Mouse (Mus musculus) skeletal muscle tissue, adult 2 months (tissue): ENCODE measurements around the gene Rnaseh2c.

Source experiments
- DNase-seq: peaks from one replicate; pipeline ENCODE4 v3.0.0-alpha.2; 2012; ENCODE audit warnings: low read depth, low spot score

Gene Rnaseh2c

DNA sequence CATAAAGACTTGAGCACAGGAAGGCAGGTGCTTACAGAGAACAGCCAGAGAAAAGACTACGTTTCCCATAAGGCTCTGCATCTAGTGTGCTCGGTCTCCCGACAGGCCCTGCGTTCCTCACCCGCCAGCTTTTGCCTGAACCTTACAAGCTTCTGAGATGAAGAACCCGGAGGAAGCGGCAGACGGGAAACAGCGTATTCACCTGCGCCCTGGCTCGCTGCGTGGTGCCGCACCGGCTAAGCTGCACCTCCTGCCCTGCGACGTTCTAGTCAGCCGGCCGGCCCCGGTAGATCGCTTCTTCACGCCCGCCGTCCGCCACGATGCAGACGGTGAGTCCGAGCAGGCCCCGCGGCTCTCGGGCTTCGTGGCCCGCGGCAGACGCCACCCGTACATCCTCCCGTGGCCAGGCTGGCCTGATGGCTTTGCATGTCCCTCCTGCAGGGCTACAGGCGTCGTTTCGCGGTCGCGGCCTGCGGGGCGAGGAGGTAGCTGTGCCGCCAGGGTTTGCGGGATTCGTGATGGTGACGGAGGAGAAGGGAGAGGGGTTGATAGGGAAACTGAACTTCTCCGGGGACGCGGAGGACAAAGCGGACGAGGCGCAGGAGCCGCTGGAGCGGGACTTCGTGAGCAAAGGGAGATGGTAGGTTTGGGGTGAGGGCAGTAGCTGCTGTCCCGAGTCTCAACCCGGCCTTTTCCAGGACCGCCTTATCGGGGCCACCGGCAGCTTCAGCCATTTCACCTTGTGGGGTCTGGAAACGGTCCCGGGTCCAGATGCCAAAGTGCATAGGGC, at the start of gene Rnaseh2c:
Gene Rnaseh2c (plus strand): TSS at position 122 of the 790 bp plus-strand sequence.
- DNase-seq = peak; percentile 63

DNA sequence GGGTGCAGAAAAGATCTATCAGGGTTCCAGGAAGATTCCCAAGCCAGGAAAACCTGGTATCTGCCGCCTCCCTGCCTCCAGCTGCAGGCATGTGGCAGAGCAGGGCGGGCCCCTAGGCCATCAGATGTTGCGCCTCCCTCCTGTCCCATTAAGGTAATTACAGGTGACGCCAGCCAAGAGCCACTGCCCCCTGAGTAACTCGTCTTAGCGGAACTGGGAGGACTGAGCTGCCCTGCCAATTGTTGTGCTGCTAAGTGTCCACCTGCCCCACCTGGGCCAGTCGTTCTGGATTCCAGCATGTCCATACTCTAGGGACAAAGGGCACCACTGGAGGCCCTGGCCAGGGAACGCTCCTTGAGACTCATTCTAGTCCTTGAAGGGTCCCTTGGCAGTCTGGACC, 47.9 kb upstream of the Rnaseh2c start:
- DNase-seq = no peak

DNA sequence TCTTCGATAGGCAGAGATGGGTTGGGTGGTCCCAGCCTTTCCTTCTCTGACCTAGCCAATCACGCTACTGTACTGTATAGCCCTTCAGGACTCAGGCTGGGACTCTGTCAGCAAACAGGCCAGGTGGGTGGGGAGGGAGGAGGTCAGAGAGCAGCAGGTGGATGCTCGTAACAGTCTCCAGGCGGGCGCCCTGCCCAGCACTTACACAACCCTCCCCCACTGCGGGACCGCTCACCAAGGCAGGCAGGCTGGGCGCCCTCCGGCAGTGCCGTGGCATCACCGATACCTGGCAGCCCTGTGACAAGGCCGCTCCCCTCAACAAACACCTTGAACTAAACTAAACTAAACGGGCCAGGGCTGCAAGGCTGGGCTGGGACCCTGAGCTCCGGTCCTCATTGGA, 47.5 kb upstream of the Rnaseh2c start:
- no peak for DNase-seq

DNA sequence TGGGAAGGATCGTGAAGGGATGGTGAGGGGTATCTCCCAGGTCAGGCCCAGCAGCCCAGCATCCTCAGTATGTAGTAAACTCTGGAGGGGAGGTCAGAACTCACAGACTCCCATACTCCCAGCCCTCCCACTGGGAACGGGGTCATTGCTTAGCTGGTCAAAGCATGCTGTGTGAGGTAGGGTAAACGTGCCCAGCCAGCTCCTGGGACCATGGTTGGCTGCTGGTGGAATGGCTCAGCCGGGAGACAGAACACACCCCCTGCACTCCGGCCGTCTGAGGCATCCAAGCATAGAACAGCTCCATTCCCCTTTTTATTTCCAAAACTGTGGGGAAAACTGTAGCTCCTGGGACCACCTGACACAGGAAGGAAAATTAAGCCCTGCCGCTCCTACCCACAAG, 43.5 kb upstream of the Rnaseh2c start:
- DNase-seq = no peak

DNA sequence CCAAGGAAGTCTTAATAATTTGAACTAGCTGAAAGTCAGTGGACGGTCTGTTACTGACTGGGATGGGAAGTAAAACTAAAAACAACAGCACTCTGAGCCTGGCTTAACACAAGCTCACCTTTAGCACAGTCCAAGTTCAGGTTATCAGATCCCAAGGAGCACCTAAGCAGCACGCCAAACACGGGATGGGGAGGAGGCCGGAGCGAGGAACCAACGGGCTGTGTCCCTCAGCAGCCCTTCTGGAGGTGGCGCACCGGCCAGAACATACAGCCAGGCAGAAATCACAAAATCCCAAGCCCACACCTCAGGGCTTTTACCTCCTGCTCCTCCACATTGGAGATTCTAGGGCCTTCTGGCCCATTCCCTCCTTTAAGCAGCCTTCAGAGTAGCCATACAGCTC, 42.9 kb upstream of the Rnaseh2c start:
- DNase-seq = no peak

DNA sequence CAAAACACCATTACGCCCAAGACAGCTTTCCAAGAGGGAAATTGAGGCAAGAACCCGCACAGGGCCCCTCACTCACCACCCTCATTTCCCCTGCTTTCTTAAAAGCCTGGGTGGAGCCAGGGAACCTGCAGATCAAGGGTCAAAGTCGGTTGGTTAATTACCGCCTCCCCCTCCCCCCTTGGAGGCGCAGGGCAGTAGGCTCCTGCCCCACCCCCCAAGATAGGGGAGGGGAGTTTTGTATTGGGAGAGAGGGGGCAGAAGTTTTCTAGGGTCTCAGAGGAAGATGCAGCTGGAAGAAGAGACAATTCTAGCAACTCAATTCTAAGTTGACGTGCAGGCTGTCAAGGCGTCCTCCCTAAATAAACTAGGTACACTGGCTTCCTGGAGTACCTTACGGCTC, 42.4 kb upstream of the Rnaseh2c start:
- DNase-seq = no peak

DNA sequence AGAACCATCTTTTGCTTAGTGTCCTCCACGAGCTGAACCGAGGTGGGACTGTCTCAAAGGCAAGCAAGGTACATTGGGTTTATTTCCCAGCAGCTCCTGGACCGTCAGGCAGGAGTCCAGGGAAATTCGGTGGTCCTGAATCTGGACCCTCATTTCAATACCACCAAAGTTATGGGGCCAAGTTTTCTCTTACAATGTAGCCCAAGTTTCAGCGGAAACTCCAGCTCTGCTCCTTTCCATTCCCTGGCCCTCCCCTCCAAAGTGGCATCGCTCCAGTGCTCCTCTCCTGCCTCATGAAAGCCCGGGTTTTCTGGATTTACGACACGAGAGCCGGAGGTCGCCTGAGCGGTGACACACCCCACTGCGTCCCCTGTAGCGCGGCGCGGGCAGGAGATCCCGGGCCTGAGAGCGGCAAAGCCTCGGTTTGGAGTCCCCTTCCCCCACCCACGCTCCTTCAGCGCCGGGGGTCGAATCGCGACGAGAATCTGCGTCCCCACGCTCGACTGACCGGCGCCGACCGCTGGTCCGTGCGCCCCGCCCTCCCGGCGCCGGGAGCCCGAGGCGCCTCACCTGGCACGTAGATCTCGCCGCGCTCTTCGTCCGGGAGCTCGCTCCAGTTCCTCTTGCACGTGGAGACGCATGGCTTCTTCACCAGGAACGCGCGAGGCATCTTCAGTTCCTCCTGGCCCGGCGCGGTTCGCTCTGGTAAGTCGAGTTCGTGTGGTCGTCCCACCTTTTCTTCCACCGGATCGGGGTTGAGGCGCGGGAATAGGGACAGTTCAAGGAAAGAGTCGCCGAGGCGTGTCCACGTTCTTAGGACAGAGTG, 41.8 kb upstream of the Rnaseh2c start:
- no peak for DNase-seq

DNA sequence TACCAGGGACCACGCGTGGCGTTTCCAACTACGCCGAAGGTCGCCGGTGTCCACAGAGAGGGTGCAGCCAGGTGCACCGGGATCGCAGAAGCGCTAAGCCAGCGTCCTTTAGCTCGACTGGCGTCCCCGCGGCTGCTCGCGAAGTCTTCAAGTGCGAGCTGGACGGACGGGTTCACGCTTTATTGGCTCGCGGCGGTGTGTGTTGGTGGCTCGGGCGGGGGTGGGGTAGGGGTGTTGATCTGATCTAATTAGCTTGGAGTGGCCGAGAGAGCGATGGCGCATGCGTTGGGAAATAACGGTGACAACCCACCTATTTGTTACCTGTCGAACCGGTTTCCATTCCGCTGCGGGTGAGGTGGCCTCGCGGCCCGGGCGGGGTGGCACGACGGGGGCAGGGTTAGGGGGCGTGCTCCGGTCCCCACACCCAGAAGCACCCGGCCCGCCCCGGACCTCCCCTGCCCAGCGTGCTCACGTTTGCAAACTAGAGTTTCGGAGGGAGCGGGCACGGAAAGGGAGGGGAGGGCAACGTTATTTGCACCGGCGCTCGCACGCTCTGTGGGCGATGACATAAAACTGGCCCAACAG, 41.1 kb upstream of the Rnaseh2c start, which contains the start of gene Ovol1:
Gene Ovol1 (minus strand): TSS at position 190 of the 585 bp plus-strand sequence.
- no peak for DNase-seq

DNA sequence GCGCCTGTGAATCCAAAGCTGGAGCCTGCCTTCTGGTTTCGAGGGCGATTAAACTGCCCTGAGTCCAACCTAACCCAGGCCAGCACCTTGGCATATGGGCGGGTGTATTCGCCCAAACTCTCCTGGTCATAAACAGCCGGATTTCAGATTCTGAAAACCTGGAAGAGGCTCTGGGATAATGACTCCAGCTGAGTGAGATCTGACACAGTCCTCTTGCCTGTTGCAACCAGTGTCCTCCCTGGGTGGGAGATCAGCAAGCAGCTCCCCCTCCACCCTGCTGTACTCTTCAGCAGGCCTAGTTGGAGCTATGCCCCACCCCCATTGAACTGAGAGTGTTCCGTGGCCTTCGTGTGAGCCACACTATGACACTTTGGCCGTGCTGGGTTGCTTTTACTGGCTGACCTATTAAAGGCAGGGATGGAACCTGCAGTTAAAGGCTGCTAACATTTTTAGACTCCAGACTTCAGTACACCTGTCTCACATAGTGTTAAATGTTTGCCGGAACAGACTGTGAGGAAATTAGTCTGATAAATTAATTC, 40.4 kb upstream of the Rnaseh2c start:
- no peak for DNase-seq

DNA sequence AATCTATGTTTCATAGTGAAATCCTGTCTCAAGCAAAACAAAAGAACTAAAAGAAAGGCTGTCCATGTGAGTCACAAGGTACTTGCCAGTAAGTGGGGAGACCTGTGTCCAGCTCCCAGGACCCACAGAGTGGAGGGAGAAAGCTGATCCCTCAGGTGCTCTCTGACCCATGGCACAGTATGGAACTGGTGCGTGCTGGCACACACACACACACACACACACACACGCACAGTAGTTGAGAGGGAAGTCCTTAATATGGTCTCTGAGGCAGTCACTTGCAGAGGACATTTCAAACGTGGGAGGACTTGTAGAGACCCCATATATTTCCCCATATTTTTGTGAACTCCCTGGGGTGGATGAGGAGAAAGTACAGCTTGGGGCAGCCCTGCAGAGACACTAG, 39.8 kb upstream of the Rnaseh2c start:
- no peak for DNase-seq

DNA sequence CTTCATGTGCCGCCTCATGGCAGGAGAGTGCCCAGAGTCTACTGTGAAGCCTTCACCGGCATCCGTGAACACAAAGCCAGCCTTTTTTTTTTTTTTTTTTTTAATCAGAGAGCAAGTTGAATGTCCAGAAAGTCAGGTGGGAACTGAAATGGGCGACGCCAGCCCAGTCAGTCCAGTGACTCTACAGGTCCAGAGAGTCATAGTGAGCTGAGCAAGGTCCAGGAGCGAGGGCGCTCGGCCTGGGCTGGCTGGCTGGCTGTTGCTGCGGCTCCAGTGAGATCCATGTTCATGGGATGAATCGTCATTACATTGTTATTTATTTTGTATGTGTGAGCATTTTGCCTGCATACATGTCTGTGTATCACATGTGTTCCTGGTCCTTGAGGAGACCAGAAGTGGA, 38.9 kb upstream of the Rnaseh2c start:
- no peak for DNase-seq

DNA sequence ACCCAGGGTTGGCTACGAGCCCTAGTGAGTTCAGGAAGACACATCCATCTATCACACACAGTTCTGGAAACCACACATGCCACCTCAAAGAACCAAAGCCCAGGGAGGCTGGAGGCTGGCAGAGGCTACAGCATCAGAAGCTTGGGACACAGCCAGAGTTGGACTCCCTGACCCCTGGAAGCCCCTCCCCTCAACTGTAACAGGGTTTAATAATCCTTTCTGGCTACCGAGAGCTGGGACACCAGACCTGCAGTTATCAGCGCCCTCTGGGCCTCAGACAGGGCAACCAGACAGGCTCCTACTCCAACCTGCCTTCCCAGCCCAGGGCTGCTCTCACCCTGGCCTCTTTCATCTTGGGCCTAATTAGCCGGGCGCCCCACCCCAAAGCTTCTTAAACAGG, 35.4 kb upstream of the Rnaseh2c start:
- no peak for DNase-seq

DNA sequence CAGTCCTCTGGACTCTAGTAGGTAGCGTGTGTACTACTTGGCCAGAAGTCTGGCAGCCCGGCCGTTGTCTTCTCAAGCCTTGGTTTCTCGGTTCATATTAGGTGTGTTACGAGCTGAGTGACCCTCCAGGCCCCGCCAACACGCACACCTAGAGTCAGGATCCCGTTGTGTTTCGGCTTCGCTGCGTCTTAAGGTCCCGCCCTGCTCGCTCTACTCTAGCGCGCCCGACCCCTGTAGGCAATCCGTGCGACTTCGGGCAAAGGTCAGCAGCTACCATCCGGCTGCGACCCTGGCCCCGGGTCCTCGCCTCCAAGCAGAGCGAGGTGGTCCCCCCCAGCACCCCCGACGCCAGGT, 34.5 kb upstream of the Rnaseh2c start:
- no peak for DNase-seq

DNA sequence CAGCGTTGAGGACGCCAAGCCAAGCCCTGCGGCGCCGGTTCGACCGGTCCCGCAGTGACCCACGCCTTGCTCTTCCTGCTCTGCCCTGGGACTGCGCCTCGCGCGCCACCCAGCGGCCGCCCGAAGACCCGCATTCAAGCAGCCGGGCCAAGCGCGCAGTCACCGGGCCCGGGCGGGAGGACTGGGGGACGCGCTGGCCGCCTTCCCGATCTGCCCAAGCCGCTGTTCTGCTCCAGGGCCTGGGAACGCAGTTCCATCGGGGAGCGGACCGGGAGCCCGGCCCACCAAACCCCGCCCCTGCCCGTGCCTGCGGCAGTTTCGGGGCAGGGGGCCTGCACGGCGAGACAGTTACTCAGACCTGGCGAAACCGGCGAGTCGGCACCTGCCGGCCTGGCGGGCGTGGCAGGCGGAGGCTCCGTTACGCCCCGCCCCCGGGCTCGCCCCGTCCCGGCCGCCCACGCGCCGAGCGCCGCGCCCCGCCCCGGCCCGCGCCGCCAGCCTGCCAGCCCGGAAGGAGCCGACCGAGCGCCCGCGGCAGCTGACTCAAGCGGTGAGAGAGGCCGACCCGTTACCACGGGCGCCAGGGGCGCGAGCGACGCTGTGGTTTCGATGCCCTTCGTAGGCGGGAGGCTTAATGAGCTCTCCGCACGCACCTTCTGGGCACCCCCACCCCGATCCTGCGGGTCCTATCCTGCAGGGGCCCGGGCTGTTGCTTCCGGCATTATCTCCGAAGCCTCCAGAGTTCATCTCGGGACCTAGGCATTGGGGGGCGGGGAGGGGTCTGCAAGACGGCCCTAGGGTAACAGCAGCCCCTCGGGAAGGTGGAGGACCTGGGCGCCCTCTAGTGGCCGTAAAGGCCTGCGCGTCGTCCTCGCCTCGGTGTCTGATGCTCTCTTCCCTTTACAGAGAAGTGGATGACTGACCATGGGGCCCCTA, 33.9 kb upstream of the Rnaseh2c start, which contains the start of gene Ap5b1:
Gene Ap5b1 (plus strand): TSS at position 492 of the 936 bp plus-strand sequence.
- DNase-seq = peak; percentile 81

DNA sequence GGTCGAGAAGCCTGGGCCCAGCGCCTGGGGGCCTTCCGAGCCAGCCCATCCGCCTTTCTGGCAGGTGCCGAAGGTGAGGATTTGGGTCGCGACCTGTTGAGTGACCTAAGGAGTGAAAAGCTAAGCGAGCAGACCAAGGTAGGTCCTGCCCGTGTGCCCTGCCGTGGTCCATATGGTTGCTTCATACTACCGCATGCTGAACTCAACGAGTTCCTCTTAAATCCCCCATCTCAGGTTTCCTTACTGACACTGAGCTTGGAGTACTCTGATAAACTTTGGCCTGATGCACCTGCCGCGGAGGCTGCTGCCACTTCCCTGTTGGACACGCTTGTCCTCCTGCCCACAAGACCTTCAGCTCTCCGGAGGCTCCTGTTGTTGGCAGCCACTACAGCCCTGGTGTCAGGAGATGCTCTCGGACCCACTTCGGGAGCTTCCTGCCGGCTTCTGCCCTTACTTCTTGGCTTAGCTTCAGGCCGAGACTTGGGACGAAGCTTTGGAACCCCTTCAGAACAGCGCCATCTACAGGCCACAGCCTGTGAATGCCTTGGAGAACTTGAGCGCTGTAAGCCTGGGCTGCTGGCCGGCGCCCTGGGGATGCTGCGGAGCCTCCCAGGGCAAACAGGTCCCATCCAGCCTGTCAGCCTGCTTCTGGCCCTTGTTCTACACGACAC, 33.1 kb upstream of the Rnaseh2c start:
- DNase-seq = peak; percentile 89

DNA sequence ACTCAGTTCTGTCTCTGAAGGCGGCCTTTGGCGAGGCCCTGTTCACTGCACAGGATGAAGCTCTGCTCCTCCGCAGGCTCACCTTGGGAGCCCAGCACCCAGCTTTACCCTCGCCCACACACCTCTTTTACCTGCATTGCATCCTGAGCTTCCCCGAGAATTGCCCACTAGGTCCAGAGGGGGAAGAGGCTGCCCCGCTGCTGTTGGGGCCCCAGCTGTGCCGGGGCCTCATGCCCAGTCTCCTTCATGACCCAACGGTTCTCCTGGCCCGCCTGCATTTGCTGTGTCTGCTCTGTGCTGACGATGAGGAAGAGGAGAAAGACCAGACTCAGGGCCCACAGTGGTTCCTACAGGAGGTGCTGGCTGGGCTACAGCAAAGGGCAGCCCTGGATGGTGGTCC, 32.2 kb upstream of the Rnaseh2c start:
- DNase-seq = no peak

DNA sequence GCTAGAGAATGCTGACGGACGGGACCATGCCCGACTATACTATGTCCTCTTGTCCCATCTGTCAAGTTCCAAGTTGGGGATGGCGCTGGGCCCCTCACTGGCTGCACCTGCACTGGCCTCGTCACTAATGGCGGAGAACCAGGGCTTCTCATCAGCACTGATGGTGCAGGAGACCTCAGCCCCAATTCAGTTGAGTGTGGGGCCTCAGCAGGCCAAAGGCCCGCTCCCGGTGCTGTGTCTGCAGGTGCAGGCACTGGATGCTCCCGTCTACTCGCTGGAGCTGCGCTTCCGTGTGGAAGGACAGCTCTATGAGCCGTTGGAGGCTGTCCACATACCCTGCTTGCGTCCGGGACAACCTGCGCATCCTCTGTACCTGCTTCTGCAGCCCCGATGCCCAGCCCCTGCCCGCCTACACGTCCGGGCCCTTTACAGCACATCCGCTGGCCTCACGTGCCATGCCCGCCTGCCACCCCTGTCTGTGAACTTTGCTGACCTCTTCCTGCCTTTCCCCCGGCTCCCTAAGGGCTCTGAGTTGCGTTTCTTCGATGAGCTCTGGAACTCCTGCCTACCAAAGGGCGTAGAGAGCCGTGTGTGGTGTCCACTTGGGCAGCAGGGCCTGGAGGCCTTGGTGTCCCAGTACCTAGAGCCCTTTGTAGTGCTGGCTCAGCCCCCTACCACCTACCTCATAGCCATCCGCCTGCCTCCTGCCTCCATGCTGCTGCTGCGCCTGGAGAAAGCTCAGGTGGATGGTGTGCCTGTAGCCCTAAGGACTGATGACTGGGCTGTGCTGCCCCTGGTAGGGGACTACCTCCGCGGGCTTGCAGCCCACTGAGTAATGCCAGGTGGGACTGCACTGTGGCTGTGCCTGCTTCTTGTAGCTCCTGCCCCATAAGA, 31.1 kb upstream of the Rnaseh2c start:
- DNase-seq = no peak

DNA sequence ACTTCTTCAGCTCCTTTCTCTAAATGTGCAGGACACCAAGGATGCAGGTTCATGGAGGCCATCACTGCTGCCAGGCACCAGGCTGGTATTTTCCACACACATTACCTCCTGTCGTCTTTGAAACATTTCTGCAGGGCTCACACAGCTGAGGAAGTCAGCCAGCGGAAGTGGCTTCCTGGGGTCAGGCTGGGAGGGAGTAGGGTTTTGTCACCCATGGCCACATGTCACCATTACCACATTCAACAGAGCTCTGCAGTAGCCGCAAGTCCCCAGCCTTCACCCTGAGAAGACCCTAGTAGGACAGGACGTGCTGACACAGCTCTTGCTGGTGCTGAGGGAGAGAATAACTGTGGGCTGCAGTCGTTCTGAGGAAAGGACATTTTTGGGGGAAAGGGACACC, 29.8 kb upstream of the Rnaseh2c start:
- peak; percentile 32 for DNase-seq

DNA sequence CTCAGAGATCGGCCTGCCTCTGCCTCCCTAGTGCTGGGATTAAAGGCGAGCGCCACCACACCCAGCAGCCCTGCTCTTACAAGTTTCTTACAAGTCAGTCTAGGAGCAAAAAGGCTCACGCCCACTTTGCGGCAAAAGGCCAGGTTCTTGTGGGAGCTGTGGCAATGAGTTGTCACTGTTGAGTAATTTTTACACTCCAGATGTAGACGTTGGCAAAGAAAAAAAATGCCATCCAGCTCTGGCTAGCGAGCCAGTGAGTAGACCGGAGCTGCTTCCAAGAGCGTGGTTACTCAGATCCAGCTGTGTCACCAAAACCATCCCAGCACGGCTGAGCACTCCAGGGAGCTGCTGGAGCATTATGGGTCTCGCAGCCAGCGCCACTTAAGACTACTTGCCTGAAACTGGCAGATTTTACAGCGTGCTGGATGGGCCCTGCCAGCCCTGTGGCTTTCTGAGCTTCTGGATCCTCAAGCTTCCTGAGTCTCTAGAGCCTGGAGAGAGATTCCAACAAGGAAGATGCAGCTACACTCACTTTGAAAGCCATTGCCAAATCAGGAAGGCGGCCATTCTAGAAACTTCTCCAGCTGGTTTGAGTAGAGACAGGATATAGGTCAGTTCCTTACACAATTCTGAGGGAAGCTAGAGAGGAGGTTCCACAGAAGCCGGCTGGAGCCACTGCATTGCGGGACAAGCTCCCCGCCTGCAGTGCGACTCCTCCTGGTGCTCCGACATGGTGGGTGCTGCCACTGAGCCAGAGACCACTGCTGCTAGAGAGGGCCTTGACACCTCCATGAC, 29.1 kb upstream of the Rnaseh2c start:
- DNase-seq = peak; percentile 54
